Mouse (Mus musculus): ENCODE measurements around the gene Elf2.

The Elf2 gene

DNA sequence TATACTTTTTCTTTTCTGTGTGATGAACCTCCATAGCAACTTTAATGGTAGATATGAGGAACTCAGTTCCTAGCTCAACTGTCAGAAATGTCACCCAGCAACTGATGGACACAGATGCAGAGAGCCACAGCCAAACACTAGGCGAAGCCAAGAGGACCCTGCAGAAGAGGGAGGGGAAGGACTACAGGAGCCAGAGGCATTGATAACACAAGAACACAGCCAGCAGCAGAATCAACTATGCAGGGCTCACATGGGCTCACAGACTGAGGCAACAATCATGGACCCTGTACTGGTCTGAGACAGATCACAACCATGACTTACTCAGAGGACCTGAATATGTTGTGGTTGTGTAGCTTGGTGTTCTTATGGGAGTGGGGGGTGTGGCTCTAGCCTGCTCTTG, 56.1 kb downstream of the Elf2 start:
- DNase-seq (ENCODE audit: low read depth, low spot score), result no peak

DNA sequence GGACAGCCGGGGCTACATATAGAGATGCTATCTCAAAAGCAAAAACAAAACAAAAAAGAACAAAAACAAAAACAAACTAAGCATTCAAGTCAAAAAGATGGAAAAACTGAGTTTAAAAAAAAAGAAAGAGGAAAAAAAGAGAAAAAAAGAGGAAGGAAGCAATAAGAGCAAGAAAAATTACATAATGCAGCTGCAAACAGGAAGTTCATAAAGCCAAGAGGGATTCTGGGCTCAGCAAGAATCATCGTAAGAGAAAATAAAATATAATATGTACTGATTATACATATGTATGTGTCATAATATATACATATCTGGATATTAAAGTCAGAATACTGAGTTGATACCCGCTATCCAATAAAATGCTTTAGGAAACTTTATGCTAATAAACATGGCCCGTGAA, 58.7 kb downstream of the Elf2 start:
- no peak for DNase-seq (ENCODE audit: low read depth, low spot score)

DNA sequence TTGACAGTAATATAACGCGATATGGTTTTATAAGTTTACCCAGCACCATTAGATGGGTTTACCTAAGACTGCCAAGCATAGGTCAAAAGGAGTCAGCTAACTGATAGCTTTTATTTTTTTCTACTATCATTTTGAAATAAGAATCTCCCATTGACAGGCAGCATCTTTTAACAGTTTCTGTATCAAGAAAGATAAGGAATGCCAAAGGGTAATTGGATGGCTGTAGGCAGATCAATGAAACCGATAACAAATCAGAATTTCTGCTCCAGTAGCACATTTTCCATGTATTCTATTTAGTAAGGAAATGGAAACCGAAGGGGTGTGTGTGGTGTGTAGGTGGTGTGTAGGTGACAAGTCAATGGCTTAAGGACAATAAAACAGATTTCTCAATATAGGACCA, 62.0 kb downstream of the Elf2 start:
- DNase-seq (ENCODE audit: low read depth, low spot score), result no peak

DNA sequence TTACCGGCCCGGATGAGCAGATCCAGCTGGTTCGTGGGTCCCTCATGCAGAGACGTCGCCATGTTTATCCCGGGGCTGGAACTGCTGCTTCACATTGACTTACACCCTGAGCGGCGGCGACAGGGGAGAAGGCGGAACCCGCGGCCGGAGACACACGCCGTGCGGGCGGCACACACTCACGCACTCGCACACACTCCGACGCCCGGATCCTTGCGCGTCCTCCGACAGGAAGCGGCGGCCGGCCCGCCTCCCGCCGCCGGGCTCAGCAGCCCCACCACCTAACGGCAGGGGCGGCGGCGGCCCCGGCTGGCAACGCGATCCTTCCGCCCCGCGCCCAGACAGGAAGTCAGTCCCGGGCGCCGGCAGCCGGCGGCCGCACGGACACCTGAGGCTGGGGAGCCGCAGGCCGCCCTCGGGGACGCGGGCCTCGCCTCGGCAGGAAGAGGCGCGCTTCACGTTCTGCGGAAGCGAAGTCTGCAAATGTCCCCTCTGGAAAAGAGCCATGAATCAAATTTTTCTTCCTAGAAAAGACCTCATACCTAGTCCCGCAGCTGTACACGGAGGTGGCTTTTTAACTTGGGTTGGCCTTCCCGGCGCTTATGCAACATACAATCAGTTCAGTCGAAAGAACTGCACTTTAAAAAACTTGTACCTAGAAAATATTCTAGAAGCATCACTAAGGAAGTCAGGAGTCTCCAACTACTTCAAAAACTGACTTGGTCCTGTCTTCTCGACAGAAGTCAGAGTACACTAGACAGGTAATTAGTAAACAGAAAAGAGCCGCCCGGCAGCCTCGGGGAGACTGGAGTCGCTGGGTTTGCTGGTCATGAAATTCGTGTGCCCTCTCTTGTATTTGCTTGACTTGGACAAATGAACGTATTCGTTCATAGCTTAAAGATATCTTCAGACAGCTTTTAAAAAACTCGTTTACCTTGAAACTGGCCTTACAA, 63.0 kb downstream of the Elf2 start:
- DNase-seq (ENCODE audit: low read depth, low spot score), result peak; percentile 90

DNA sequence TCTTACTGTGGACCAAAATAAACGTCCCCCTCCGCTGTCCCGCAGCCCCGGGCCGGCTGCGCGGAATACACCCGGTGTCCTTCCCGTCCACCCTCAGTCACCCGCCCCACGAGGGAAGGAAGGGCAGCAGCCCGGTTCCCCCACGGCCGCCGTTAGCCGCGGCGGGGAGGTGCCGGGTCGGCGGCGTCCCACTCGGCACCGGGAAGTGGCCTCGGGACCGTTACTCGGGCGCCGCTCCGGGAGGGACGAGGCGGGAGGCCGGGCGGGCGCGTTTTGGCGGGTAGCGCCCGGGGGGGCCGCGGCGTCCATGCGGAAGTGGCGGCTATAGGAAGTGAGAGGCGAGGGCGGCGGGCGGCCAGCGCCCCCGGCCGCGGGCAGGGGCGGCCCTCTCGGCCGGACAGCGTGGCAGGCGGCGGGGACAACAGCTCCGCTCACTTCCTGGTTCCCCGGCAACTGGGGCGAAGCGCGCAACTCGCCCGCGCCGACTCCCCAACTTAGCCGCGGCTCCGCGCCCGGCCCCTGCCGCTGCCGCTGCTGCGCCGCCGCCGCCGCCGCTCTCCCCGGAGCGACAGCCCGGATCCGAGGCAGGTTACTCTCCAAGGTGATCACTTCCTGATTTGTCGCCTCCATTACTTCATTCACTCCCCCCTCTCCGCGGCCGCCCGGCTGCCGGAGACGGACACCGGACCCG, 63.9 kb downstream of the Elf2 start:
- peak; percentile 81 for DNase-seq (ENCODE audit: low read depth, low spot score)

DNA sequence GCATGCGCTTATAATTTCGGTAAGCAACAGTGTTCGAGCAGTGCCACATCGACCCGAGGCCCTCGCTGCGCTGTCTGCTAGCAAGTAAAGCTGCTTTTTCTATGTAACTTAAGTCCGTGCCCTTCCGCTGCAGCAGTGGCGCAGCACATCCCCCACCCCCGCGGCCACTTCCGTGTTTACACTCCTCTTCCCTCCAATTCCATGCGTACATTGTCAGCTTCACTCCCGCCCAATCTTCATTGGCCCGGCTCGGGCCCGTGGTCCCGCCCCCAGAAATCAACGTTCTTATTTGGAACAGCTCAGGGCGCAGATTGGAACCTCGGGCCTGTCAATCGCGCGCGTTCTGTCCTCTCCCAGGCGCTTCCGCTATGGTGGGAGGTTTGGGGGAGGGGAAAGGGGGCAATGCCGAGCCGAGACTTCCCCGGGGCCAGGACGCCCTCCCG, 64.5 kb downstream of the Elf2 start:
- DNase-seq (ENCODE audit: low read depth, low spot score), result peak; percentile 99

DNA sequence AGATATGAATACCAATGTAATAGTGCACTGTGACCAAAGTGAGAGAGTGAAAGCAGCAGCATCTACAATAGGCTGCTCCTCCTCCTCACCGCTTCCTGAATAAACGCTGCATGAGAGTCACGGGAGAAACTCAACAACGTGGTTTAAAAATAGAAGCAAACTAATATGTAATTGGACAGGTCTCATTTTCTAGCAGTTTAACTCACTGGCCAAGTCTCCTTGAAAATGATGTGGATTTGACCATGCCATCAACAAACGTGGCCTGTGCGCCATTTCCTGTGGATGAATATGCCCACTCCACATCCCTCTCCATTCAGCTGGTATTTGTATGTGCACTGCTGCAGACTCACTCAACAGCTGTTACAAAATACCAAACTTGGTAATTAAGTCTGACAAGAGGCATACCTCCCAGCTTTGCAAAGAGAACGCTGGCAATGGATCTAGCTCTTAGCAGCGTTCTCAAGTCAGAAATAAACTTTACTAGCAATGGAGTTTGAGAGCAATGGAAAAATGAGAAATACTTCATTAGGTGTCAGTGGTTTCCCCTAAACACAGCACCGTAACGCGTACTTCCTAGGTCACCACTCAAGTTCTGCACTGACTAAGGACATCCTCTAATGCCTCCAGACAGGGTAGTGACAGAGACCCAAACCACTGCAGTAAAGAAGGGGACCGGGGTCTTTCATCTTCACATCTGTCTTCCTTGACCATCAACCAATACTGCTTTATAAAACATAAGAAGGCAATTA, 70.2 kb downstream of the Elf2 start:
- DNase-seq (ENCODE audit: low read depth, low spot score), result no peak

DNA sequence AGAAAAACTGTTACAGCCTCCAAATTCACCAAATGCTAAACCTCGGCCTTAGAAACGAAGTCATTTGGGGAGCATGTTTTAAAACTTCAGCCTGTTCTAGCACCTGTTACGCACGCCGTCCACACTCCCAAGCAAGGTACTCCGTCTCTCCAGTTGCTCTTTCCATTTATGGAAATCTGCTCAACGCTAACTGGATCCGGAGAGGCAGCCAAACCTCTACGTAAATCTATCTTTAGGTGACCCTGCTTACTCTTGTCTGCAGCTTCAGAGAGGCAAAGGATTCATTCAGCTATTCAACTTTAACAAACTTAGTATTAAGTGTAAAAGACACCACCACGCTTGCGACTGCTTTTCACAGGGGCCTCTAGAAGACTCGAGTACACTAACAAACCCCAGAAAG, 72.0 kb downstream of the Elf2 start:
- no peak for DNase-seq (ENCODE audit: low read depth, low spot score)

DNA sequence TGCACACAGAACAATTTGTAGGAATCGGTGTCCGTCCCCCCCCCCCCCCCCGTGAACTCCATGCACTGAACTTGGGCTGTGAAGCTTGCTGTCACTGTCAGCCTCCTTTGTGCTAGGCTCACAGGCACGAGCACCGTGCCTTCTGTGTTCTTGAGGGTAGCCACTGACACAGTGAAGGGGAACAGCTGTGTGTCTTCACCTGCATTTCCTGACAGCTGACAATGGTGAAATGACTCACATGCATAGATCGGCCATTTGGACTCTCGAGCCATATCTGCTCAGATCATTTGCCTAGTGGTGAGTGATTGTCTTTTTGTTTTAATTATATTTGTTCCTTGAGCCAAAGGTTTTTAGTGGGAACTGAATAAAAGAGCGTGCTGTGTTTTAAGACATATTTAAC, 77.5 kb downstream of the Elf2 start:
- DNase-seq (ENCODE audit: low read depth, low spot score), result no peak

DNA sequence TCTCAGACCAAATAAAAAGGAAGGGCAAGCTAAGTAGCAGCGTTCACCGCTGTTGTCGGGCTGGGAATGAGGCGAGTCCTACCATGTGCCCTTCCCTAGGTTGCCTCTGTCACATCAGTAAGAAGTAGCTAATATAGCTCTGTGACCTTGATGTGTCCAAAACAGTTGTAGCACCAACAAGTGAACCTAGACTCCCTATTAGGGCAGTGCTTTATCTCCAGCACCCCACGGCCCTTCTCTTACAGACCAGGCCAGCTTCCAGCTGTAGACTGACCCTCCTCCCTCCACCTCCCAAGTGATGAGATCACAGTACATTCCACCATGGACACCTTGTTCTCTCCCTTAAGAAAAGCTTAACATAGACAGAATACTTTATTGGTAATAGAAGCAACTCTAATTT, 82.4 kb downstream of the Elf2 start:
- no peak for DNase-seq (ENCODE audit: low read depth, low spot score)

DNA sequence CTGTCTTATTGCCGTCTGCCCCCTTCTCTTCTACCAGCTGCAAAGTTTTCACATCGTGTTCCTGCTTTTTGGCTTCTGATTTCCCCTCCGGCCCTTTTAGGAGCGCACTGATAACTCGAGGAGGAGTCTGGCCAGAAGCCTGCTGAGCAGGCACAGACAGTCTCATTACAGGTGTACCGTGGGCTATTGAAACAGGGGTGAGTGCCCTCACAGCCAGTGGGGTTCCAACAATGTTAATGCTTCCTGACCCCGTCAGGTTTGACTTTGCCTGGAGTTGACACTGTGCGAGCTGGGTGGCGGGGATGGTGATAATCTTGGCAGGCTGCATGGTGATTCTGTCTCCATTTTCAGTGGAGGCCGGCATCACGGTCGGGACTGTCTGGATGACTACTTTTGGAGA, 84.0 kb downstream of the Elf2 start:
- DNase-seq (ENCODE audit: low read depth, low spot score), result no peak

DNA sequence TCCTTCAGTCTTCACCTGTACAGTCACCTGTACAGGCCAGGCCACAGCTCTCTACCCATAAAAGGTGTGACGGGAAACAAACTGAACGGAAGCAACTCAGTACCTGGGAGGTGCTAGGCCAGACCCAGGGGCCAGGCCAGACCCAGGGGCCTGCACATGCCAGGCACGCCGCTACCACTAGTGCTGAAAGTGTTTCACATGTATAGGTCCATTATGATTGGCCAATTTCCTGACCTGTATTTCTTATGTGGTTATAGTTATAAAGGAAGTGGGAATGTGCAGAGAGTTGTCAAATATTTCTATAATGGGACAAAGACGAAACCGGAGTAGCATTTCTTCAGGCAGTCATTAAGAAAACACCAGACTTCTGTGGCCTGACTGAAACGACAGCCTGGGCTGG, 85.7 kb downstream of the Elf2 start:
- DNase-seq (ENCODE audit: low read depth, low spot score), result peak; percentile 51

DNA sequence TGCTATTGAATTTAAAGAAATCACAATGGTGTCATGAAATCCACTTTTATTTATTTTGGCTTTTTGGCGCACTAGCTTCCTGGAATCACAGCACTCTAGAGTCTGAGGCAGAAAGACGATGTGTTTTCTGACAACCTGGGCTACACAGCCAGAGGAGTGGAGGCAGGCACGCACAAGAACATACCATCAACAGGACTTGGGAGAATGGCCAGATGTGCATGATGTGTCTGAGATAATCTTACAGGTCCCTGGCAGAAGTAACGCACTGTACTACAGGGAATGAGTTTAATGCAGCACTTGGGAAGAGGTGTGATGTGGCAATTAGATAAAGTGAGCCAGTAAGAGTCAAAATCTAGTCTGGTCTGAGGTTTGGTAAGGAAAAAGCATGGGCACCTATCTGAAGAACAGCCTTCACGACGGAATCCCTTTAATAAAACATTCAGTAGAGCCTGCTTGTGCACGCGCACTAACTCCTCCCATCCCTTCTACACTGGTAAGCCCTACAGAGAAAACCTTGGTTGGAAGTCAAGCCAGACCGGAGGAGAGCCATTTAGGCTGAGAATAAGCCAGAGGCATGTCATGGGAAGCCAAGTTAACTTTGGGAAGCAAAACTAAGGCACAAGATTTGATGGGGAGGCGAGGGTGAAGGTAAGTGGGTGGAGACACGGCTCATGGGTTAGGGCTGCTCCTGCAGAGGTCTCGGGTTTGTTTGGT, 87.6 kb downstream of the Elf2 start:
- no peak for DNase-seq (ENCODE audit: low read depth, low spot score)

DNA sequence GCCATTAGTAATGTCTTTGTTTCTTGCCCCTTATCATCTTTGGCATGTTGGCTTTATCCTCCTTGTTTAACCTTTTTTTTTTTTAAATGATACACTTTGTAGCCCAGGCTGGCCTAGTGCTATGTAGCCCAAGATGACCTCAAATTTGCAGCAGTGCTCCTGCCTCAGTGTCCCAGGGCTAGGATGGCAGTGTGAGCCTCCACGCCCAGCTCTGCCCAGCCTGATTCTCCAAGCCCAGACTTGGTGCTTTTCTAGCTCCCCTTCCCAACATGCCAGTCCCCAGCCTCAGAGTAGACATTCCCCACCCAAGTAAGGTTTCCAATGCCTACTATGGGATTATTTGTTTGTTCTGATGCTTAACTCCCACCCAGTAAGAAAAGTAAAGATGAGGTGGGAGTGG, 88.2 kb downstream of the Elf2 start:
- no peak for DNase-seq (ENCODE audit: low read depth, low spot score)

DNA sequence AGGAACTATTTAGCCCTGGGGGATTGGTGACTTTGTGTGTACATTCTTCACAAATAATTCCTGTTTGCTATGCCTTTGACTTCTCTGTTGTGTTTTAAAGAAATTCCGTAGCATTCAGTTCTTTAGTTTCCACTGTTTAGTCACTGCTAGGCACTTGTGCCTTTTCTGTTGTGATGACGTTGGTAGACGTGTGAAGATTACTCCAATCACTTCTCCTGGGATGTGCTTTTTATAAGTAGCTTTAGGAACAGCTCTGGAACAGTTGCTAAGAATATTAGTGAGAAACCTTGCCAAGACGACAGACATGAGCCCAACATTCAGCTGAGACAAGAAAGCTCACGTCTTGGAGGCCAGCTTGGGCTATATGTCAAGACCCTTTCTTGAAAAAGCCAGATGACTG, 89.4 kb downstream of the Elf2 start:
- no peak for DNase-seq (ENCODE audit: low read depth, low spot score)

DNA sequence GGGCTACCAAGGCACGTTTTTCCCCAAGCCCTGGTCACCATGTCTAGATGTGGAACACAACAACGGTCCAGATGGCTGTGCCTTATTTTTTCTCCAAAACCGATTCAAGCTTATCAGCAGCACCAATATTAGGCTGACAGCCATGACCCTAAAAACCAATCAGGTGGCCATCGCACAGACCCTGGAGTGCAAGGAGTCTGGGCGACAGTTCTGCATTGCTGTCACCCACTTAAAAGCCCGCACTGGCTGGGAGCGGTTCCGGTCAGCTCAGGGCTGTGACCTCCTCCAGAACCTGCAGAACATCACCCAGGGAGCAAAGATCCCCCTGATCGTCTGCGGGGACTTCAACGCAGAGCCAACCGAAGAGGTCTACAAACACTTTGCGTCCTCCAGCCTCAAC, 90.6 kb downstream of the Elf2 start:
- DNase-seq (ENCODE audit: low read depth, low spot score), result no peak

DNA sequence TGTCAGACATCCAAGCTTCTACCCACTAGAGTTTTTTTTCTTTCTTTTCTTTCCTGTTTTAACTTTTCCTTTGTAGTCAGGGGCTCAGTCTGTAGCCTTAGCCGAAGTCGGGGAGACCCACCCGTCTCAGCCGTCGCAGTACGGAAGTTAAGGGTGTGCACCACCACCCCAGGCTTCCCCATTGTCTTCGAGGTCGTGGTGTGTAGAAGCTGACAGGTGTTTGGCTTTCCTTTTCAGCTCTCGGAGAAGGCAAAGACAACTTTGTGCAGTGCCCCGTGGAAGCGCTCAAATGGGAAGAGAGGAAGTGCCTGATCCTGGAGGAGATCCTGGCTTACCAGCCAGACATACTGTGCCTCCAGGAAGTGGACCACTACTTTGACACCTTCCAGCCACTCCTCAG, 91.0 kb downstream of the Elf2 start:
- DNase-seq (ENCODE audit: low read depth, low spot score), result no peak

DNA sequence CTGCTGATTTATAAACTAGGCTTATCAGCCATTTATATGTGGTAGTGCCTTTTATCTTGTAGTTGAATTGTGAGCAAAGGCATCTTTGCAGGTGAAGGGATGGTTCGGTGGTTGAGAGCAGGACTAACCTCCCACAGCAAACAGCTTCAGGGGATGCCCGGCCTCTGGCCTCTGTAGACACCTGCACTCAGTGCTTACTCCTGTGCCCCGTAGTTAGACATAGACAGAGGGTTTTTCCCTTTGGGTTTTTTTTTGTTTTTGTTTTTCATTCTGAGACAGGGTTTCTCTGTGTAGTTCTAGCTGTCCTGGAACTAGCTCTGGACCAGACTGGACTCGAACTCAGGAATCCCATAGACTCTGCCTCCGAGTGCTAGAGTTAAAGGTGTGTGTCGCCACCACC, 91.9 kb downstream of the Elf2 start:
- peak; percentile 73 for DNase-seq (ENCODE audit: low read depth, low spot score)

DNA sequence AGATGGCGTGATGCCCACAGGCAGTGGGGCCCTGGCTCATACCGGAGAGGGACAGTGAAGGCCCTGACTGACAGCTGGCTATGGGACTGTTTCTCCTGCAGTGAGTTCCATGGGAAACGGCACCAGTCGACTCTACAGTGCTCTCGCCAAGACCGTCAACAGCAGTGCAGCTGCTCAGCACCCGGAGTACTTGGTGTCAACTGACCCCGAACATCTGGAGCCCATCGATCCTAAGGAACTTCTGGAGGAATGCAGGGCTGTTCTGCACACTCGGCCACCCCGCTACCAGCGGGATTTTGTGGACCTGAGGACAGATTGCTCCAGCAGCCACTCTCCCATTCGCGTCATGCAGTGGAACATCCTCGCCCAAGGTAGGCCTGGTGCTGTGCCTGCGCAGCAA, 92.8 kb downstream of the Elf2 start:
- DNase-seq (ENCODE audit: low read depth, low spot score), result no peak

DNA sequence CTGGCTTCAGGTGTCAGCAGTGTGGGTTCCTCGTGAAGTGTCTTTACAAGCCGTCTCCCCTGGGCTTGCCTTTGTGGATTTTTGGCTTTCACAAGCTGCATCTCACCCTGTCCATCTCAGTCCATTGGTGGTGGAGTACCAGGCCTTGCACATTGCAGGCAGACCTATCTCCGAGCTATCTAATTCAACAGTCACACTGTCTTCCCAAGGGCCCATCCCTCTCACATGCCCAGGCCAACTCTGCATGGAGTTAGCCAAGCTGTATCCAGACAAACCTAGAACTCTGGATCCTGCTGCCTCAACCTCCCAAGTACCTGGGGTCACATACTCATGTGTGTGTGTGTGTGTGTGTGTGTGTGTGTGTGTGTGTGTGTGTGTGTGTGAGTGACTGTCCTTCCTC, 100.9 kb downstream of the Elf2 start:
- no peak for DNase-seq (ENCODE audit: low read depth, low spot score)

DNA sequence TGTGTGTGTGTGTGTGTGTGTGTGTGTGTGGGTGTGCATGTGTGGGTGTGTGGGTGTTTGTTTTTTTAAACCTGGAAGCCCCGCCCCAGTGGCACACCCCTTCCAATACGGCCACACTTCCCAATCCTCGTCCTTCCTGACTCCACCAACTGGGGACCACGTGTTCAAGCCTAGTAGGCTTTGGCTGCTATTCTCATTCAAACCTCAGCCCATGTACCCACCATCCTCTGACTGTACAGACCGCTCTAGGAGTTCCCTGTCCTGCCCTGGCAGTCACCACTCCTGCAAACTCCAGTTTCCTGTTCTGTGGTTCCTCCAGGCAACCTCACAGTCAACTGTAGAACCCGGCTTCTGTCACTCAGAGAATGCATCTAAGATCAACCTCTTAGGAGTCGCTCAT, 101.9 kb downstream of the Elf2 start:
- no peak for DNase-seq (ENCODE audit: low read depth, low spot score)

DNA sequence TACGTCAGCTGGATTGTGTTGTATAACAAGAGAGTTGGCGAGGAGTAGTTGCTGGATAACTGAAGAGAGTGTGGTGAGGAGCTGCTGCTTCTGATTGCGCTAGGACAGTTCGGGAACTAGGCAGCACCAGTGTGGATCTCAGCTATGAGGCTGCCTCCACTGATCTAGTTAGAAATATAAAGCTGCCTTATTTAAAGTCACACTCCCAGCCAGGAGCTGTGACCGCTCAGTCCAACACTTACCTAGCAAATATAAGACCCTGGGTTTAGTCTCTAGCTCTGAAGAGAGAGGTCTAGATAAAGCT, 105.8 kb downstream of the Elf2 start:
- no peak for DNase-seq (ENCODE audit: low read depth, low spot score)

Data from A20 (cell line).